Mouse (Mus musculus): ENCODE measurements at regions not wholly inside any gene's neighbourhood (a gene's known extent, or its start where the extent isn't known, plus 50 kb on each side); places are given as distances from the start of the nearest gene placed in this dataset.

GRCm38 (mm10) chr13:46139251-46139650 lies 134.3 kb upstream of the Stmnd1 start:
- H3K4me3 ChIP-seq (ENCODE audit: insufficient read depth in 1 of 2, low read depth in 1 of 2, low read length in 2 of 2, poor library complexity in 1 of 2, severe bottlenecking in 1 of 2) = no peak overlapping the region
- no peaks in the 10 kb centered on the region for H3K36me3 ChIP-seq (ENCODE audit: control insufficient read depth, insufficient read depth, low read length, poor library complexity, severe bottlenecking)
- no peaks in the 10 kb centered on the region for H3K9me3 ChIP-seq (ENCODE audit: control insufficient read depth, insufficient read depth, low read depth, low read length)
- DNase-seq (ENCODE audit: low read depth, low spot score) = no peak
- in situ Hi-C loops (cut with MboI; ENCODE audit: low sequenced_read_pairs in 2 of 2, unreplicated experiment in 2 of 2) = no loop called here
- no peaks in the 10 kb centered on the region for H3K4me1 ChIP-seq (ENCODE audit: control insufficient read depth in 2 of 2, insufficient read depth in 2 of 2, low read length in 2 of 2, poor library complexity in 1 of 2)
- no peak overlapping the region for H3K9ac ChIP-seq (ENCODE audit: insufficient read depth, low read depth, low read length, poor library complexity, severe bottlenecking)
- H3K27ac ChIP-seq (ENCODE audit: insufficient read depth, low read depth, low read length, poor library complexity, severe bottlenecking) = no peak overlapping the region
- TF ChIP-seq ZNF384 (IDR thresholded peaks at IDR 0.05; ENCODE audit: low read depth, low read length) (no peak), HCFC1 (IDR thresholded peaks at IDR 0.05; ENCODE audit: borderline replicate concordance, insufficient read depth, low read length) (no peak), CHD2 (IDR thresholded peaks at IDR 0.05; ENCODE audit: low read depth, low read length) (no peak), ZC3H11A (IDR thresholded peaks at IDR 0.05; ENCODE audit: borderline replicate concordance, low read depth, low read length) (no peak), MAFK (IDR thresholded peaks at IDR 0.05; ENCODE audit: insufficient read depth, low read depth, low read length) (no peak)

DNA sequence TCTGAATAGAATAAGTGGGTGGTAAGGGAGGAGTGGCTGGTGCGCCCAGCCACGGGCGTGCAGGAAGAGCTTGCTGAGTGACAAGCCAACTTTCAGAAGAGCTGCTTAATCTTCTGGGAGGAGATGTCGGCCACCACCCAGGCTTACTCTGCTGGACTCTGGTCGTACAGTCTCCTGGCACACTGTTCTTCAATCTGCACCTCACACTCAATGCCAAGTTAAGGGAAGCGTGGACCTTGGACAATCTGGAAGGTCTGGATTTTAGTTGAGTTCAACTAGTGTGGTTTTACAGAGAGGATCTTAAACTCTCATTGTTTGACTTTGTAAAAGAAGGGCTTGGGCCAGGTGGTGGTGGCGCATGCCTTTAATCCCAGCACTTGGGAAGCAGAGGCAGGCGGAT lies 138.1 kb upstream of the Stmnd1 start:
- DNase-seq (ENCODE audit: low read depth, low spot score) = no peak
- H3K9me3 ChIP-seq (ENCODE audit: control insufficient read depth, insufficient read depth, low read depth, low read length) = no peaks in the 10 kb centered on the region
- H3K36me3 ChIP-seq (ENCODE audit: control insufficient read depth, insufficient read depth, low read length, poor library complexity, severe bottlenecking) = no peaks in the 10 kb centered on the region
- in situ Hi-C loops (cut with MboI; ENCODE audit: low sequenced_read_pairs in 2 of 2, unreplicated experiment in 2 of 2) = no loop called here
- no peak overlapping the region for H3K4me3 ChIP-seq (ENCODE audit: insufficient read depth in 1 of 2, low read depth in 1 of 2, low read length in 2 of 2, poor library complexity in 1 of 2, severe bottlenecking in 1 of 2)
- no peaks in the 10 kb centered on the region for H3K4me1 ChIP-seq (ENCODE audit: control insufficient read depth in 2 of 2, insufficient read depth in 2 of 2, low read length in 2 of 2, poor library complexity in 1 of 2)
- H3K9ac ChIP-seq (ENCODE audit: insufficient read depth, low read depth, low read length, poor library complexity, severe bottlenecking) = no peak overlapping the region
- TF ChIP-seq CHD2 (IDR thresholded peaks at IDR 0.05; ENCODE audit: low read depth, low read length) (no peak), MAFK (IDR thresholded peaks at IDR 0.05; ENCODE audit: insufficient read depth, low read depth, low read length) (no peak), HCFC1 (IDR thresholded peaks at IDR 0.05; ENCODE audit: borderline replicate concordance, insufficient read depth, low read length) (no peak), ZNF384 (IDR thresholded peaks at IDR 0.05; ENCODE audit: low read depth, low read length) (no peak), ZC3H11A (IDR thresholded peaks at IDR 0.05; ENCODE audit: borderline replicate concordance, low read depth, low read length) (no peak)
- no peak overlapping the region for H3K27ac ChIP-seq (ENCODE audit: insufficient read depth, low read depth, low read length, poor library complexity, severe bottlenecking)

DNA sequence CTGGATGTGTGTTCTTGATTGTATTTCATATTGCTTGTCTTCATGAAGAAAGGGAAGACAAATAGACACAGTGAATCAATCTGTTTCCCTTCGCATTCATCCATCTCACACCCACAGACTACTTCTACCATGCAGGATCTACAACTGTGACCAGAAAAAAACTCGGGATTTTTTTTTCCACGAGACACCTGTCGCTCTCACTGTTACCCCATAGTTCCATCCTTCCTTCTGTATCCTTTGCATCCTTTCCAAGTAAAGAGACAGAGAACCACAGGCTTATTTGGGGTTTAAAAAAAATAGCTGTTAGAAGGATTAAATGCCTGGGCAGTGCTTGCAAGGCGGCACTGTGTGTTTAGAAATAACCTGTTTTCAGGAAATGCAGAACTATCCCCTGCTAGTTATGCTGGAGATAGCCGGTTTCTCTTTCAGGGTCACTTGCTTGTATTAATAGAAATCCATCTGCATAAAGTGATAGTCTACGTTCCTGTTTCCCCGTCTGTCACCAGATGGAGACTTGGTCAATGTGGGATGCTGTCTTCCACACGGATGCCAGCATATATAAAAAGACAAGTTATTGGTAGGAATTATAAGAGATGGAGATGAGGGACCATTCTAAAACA lies 144.2 kb upstream of the Stmnd1 start:
- no peak overlapping the region for H3K4me3 ChIP-seq (ENCODE audit: insufficient read depth in 1 of 2, low read depth in 1 of 2, low read length in 2 of 2, poor library complexity in 1 of 2, severe bottlenecking in 1 of 2)
- H3K27ac ChIP-seq (ENCODE audit: insufficient read depth, low read depth, low read length, poor library complexity, severe bottlenecking) = no peak overlapping the region
- DNase-seq (ENCODE audit: low read depth, low spot score) = no peak
- no peaks in the 10 kb centered on the region for H3K4me1 ChIP-seq (ENCODE audit: control insufficient read depth in 2 of 2, insufficient read depth in 2 of 2, low read length in 2 of 2, poor library complexity in 1 of 2)
- in situ Hi-C loops (cut with MboI; ENCODE audit: low sequenced_read_pairs in 2 of 2, unreplicated experiment in 2 of 2) = no loop called here
- no peaks in the 10 kb centered on the region for H3K9me3 ChIP-seq (ENCODE audit: control insufficient read depth, insufficient read depth, low read depth, low read length)
- H3K9ac ChIP-seq (ENCODE audit: insufficient read depth, low read depth, low read length, poor library complexity, severe bottlenecking) = no peak overlapping the region
- no peaks in the 10 kb centered on the region for H3K36me3 ChIP-seq (ENCODE audit: control insufficient read depth, insufficient read depth, low read length, poor library complexity, severe bottlenecking)
- no peak for TF ChIP-seq ZC3H11A (IDR thresholded peaks at IDR 0.05; ENCODE audit: borderline replicate concordance, low read depth, low read length)
- TF ChIP-seq CHD2 (IDR thresholded peaks at IDR 0.05; ENCODE audit: low read depth, low read length) = no peak
- no peak for TF ChIP-seq ZNF384 (IDR thresholded peaks at IDR 0.05; ENCODE audit: low read depth, low read length)
- no peak for TF ChIP-seq MAFK (IDR thresholded peaks at IDR 0.05; ENCODE audit: insufficient read depth, low read depth, low read length)
- no peak for TF ChIP-seq HCFC1 (IDR thresholded peaks at IDR 0.05; ENCODE audit: borderline replicate concordance, insufficient read depth, low read length)

GRCm38 (mm10) chr13:46123446-46123845 lies 150.1 kb upstream of the Stmnd1 start:
- no peak for DNase-seq (ENCODE audit: low read depth, low spot score)
- in situ Hi-C loops (cut with MboI; ENCODE audit: low sequenced_read_pairs in 2 of 2, unreplicated experiment in 2 of 2) = no loop called here

GRCm38 (mm10) chr13:46116576-46116975 lies 151.8 kb upstream of the Atxn1 start:
- in situ Hi-C loops (cut with MboI; ENCODE audit: low sequenced_read_pairs in 2 of 2, unreplicated experiment in 2 of 2) = no loop called here
- no peak for TF ChIP-seq HCFC1 (IDR thresholded peaks at IDR 0.05; ENCODE audit: borderline replicate concordance, insufficient read depth, low read length)
- no peak overlapping the region for H3K4me3 ChIP-seq (ENCODE audit: insufficient read depth in 1 of 2, low read depth in 1 of 2, low read length in 2 of 2, poor library complexity in 1 of 2, severe bottlenecking in 1 of 2)

More at GRCm38 (mm10) chr13:46123446-46123845, 150.1 kb upstream of the Stmnd1 start:
- no peaks in the 10 kb centered on the region for H3K4me1 ChIP-seq (ENCODE audit: control insufficient read depth in 2 of 2, insufficient read depth in 2 of 2, low read length in 2 of 2, poor library complexity in 1 of 2)
- no peak overlapping the region for H3K4me3 ChIP-seq (ENCODE audit: insufficient read depth in 1 of 2, low read depth in 1 of 2, low read length in 2 of 2, poor library complexity in 1 of 2, severe bottlenecking in 1 of 2)
- H3K27ac ChIP-seq (ENCODE audit: insufficient read depth, low read depth, low read length, poor library complexity, severe bottlenecking) = no peak overlapping the region
- TF ChIP-seq CHD2 (IDR thresholded peaks at IDR 0.05; ENCODE audit: low read depth, low read length) (no peak), ZNF384 (IDR thresholded peaks at IDR 0.05; ENCODE audit: low read depth, low read length) (no peak), ZC3H11A (IDR thresholded peaks at IDR 0.05; ENCODE audit: borderline replicate concordance, low read depth, low read length) (no peak), HCFC1 (IDR thresholded peaks at IDR 0.05; ENCODE audit: borderline replicate concordance, insufficient read depth, low read length) (no peak)
- H3K9ac ChIP-seq (ENCODE audit: insufficient read depth, low read depth, low read length, poor library complexity, severe bottlenecking) = no peak overlapping the region
- H3K36me3 ChIP-seq (ENCODE audit: control insufficient read depth, insufficient read depth, low read length, poor library complexity, severe bottlenecking) = no peaks in the 10 kb centered on the region
- H3K9me3 ChIP-seq (ENCODE audit: control insufficient read depth, insufficient read depth, low read depth, low read length) = no peaks in the 10 kb centered on the region

More at GRCm38 (mm10) chr13:46116576-46116975, 151.8 kb upstream of the Atxn1 start:
- Histone ChIP-seq H3K9ac (ENCODE audit: insufficient read depth, low read depth, low read length, poor library complexity, severe bottlenecking) (no peak overlapping the region), H3K27ac (ENCODE audit: insufficient read depth, low read depth, low read length, poor library complexity, severe bottlenecking) (no peak overlapping the region), H3K9me3 (ENCODE audit: control insufficient read depth, insufficient read depth, low read depth, low read length) (no peaks in the 10 kb centered on the region), H3K36me3 (ENCODE audit: control insufficient read depth, insufficient read depth, low read length, poor library complexity, severe bottlenecking) (no peaks in the 10 kb centered on the region), H3K4me1 (ENCODE audit: control insufficient read depth in 2 of 2, insufficient read depth in 2 of 2, low read length in 2 of 2, poor library complexity in 1 of 2) (no peaks in the 10 kb centered on the region)
- DNase-seq (ENCODE audit: low read depth, low spot score) = no peak

All from ES-E14 (cell line).